Mouse (Mus musculus) activated CD4-positive, CD25-positive, alpha-beta regulatory T cell, adult 4 months (primary cell): Measurements from ENCODE around the gene Alox5ap. TPM values are rescaled to one million over a fixed set of nuclear protein-coding genes. Genes with fewer than 3 reads are reported as not detected.

Experiments
- ATAC-seq: one replicate; pipeline ENCODE4 v1.8.0; 2017
- polyA plus RNA-seq, 2 experiments: library from polyadenylated mRNA; unstranded; fragments of 100-300 nt; shearing (Covaris generic); gene quantifications; one replicate each; pipeline ENCODE4 v1.2.1; 2017

Gene Alox5ap
- polyA plus RNA-seq, 2 experiments from 2014 or later = 1.5 to 3.0 TPM

- ATAC-seq = no peak
Measured at GRCm38 (mm10) chr5:149316926-149317325, 52.4 kb downstream of the Alox5ap start.

GRCm38 (mm10) chr5:149319874-149320323, 55.3 kb downstream of the Alox5ap start:
- ATAC-seq = no peak

GRCm38 (mm10) chr5:149320534-149321482, 56.2 kb downstream of the Alox5ap start:
- ATAC-seq = no peak

- ATAC-seq = no peak
Measured at GRCm38 (mm10) chr5:149321909-149322841, 57.6 kb downstream of the Alox5ap start.

- no peak for ATAC-seq
Measured at GRCm38 (mm10) chr5:149322938-149323553, 58.5 kb downstream of the Alox5ap start.

GRCm38 (mm10) chr5:149324739-149325138, 60.2 kb downstream of the Alox5ap start:
- peak; percentile 78 for ATAC-seq

GRCm38 (mm10) chr5:149329098-149329887, 64.7 kb downstream of the Alox5ap start:
- no peak for ATAC-seq

- ATAC-seq = no peak
Measured at GRCm38 (mm10) chr5:149330601-149331000, 66.0 kb downstream of the Alox5ap start.

GRCm38 (mm10) chr5:149331407-149332143, 67.0 kb downstream of the Alox5ap start:
- no peak for ATAC-seq

- no peak for ATAC-seq
Measured at GRCm38 (mm10) chr5:149332787-149333186, 68.2 kb downstream of the Alox5ap start.

GRCm38 (mm10) chr5:149333941-149334698, 69.6 kb downstream of the Alox5ap start:
- ATAC-seq = peak; percentile 75

GRCm38 (mm10) chr5:149335009-149335408, 70.4 kb downstream of the Alox5ap start:
- no peak for ATAC-seq

GRCm38 (mm10) chr5:149335563-149336238, 71.1 kb downstream of the Alox5ap start:
- peak; percentile 71 for ATAC-seq

GRCm38 (mm10) chr5:149337148-149337547, 72.6 kb downstream of the Alox5ap start:
- no peak for ATAC-seq

Other genes starting within 250 kb of the Alox5ap start
- 10 to 100 TPM; 27.9 to 28.5 TPM for gene Uspl1, start 80.4 kb upstream of the Alox5ap start, polyA plus RNA-seq
- 1,000 to 10,000 TPM in 1 of 2 experiments, 100 to 1,000 TPM in 1; 402 to 1,098 TPM for gene Hmgb1, start 80.3 kb upstream of the Alox5ap start, polyA plus RNA-seq
- gene Medag, start 147.0 kb downstream of the Alox5ap start, polyA plus RNA-seq = 1 to 10 TPM; 1.2 to 1.6 TPM
- gene Tex26, start 174.9 kb downstream of the Alox5ap start, polyA plus RNA-seq = not detected